Mouse (Mus musculus): ENCODE results near the gene Ptrh2.

- TF ChIP-seq CTCF (IDR thresholded peaks at IDR 0.05; ENCODE audit: low read depth, low read length) = no peak
- TF ChIP-seq POLR2A (IDR thresholded peaks at IDR 0.05; ENCODE audit: insufficient read depth, low read length) = no peak
These were observed 36.8 kb upstream of the Ptrh2 start for GRCm38 (mm10) chr11:86646885-86647459.
